Mouse (Mus musculus) olfactory bulb, adult 2 months (tissue): Measurements from ENCODE around the gene Gcnt7. TPM values are rescaled to one million over a fixed set of nuclear protein-coding genes. Genes with fewer than 3 reads are reported as not detected.

Source experiments
- H3K27ac ChIP-seq: fragments of 200-500 bp; 2 replicates; pipeline ENCODE4 v1.5.1; 2012; ENCODE audit warnings: low read depth, low read length; ENCODE audit not compliant: insufficient read depth
- H3K4me1 ChIP-seq: fragments of 200-500 bp; 2 replicates; pipeline ENCODE4 v1.6.1; 2012; ENCODE audit warnings: low read length; ENCODE audit not compliant: control insufficient read depth, insufficient read depth
- H3K4me3 ChIP-seq: fragments of 200-500 bp; 2 replicates; pipeline ENCODE4 v1.5.1; 2012; ENCODE audit warnings: mild to moderate bottlenecking, low read depth, low read length, moderate library complexity; ENCODE audit not compliant: insufficient read depth
- CTCF ChIP-seq: fragments of 200-500 bp; IDR thresholded peaks from 2 replicates; pipeline ENCODE4 v1.5.1; 2012; ENCODE audit warnings: low read depth, mild to moderate bottlenecking, low read length, moderate library complexity; ENCODE audit not compliant: insufficient read depth
- POLR2A ChIP-seq: fragments of 200-500 bp; IDR thresholded peaks from 2 replicates; pipeline ENCODE4 v1.6.1; 2012; ENCODE audit warnings: mild to moderate bottlenecking, low read depth, low read length, moderate library complexity; ENCODE audit not compliant: insufficient read depth
- WGBS: fragments of 180-500 bp; shearing (Covaris S2); methylation state at CpG from one replicate; pipeline ENCODE4 v1.1.7; 2018; 5-methylcytosine and 5-hydroxymethylcytosine counted together
- polyA plus RNA-seq: library from polyadenylated mRNA; stranded (reverse); fragments of >200 nt; gene quantifications from 2 replicates; pipeline ENCODE4 v1.2.4, GENCODE M21; 2012; ENCODE audit warnings: low replicate concordance; ENCODE audit not compliant: missing spikeins, insufficient read depth, insufficient read length

The Gcnt7 gene
- not detected in 2 replicates for polyA plus RNA-seq

DNA sequence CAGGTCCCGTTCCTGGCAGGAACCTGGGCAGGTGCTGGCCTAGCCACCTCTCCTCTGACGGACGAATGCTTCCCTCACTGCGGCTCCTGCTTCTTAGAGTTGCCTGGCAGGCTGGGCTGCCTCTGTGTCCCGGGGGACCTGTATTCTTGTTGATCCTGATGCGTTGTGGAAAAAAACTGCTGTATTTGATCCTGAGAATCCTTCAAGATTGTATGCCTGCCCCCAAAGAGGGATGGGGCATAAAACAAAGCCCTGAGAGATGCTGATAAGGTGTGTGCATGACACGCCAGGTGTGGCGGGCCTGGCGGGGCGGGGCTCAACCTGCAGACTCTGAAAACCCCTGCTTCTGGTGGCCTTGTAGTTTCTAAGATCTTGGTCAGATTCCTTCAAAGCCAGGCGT lies at the start of gene Gcnt7:
Gene Gcnt7 (minus strand): TSS at position 101 of the 400 bp plus-strand sequence.
- 86% methylated on average over 11 of the region's 11 CpGs for WGBS
- TF ChIP-seq CTCF = no peak
- no peak for TF ChIP-seq POLR2A
- H3K4me1 ChIP-seq = no peaks in the 10 kb centered on the region
- H3K4me3 ChIP-seq = no peak within 1 kb of the TSS
- H3K27ac ChIP-seq = no peak within 1 kb of the TSS

DNA sequence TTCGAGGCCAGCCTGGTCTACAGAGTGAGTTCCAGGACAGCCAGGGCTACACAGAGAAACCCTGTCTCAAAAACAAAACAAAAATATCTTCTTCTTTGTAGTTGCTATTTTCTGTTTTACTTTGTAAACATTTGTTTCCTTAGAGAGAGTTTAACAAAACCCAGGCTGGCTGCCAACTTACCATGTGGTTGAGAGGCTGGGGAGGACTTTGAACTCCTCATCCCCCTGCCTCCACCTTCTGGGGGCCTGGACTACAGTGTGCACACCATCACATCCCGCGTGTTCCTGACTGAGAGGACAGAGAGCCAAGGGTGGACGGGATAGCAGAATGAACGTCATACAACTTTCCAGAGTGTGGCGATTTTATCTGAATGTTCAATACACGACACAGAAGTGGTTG lies 47.7 kb upstream of the Gcnt7 start:
- 89% methylated on average over 7 of the region's 7 CpGs for WGBS
- TF ChIP-seq CTCF (no peak), POLR2A (no peak)
- H3K4me3 ChIP-seq = no peak overlapping the region
- no peaks in the 10 kb centered on the region for H3K4me1 ChIP-seq
- H3K27ac ChIP-seq = no peak overlapping the region

DNA sequence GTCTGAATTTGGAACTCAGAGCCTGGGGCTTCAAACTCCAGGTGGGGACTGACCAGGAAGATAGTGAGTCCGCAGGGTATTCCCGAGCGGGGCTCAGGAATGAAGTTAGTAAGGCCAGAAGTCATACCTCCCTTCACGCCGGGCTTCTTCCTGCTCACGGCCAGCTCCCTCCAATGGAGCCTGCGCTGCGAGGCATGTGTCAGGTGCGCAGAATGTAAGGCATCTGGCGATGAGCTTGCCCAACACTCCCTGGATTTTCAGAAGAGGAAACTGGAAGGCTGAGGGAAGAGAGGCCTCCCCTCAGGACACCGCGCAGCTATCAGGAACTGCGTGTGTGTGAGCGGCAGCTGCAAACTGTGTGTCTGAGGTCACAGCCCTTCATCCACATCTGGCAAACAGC lies 43.8 kb upstream of the Gcnt7 start:
- 86% methylated on average over 14 of the region's 14 CpGs for WGBS
- TF ChIP-seq CTCF (no peak), POLR2A (no peak)

DNA sequence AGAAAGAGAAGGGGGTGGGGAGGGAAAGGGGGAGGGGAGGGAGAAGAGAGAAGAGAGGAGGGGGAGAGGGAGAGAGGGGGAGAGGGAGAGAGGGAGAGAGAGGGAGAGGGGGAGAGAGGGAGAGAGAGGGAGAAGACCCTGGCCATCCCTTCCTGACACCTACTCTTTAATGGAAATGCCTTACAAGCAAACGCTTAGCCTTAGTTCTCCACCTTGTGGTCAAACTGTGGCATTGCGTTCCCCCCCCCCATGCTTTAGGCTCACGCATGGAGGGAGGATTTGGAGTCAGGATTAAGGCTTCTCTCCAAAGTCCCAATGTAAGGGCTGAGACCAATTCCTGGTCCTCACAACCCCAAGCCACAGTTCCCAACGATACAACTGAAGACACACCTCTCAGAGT lies 42.9 kb upstream of the Gcnt7 start:
- 8% methylated on average over 4 of the region's 4 CpGs for WGBS
- TF ChIP-seq CTCF (peak; percentile 34; the same call in 1 of the 2 replicates), POLR2A (no peak)
- H3K27ac ChIP-seq = no peak overlapping the region

More for the DNA sequence above, 43.8 kb upstream of the Gcnt7 start:
- Histone ChIP-seq H3K4me3 (no peak overlapping the region), H3K4me1 (no peaks in the 10 kb centered on the region), H3K27ac (no peak overlapping the region)

DNA sequence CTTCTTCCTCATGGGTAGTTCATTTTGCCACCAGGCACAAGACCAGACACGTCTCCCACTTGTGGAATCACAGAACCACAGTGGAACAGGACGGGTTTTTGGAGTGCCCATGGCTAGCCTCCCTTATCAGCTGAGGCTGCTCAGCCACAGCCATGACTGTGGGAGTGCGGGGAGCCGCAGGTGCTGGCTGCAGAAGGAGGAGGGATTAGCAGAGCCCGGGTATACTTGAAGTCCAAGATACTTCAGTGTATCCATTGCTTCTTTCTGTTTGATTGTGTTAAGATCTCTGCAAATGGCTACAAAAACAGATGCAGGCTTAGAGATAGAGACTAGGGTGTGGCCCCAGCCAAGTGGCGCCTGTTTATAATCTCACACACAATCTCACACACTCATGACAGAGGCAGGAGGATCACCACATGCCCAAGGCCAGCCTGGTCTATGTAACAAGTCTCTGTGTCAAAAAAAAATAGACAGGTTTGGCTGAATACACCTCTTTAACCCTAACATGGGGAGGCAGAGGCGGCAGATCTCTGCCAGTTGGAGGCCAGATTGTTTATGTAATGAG lies 42.4 kb upstream of the Gcnt7 start:
- 70% methylated on average over 7 of the region's 7 CpGs for WGBS
- H3K4me1 ChIP-seq = no peaks in the 10 kb centered on the region
- TF ChIP-seq CTCF = no peak
- no peak for TF ChIP-seq POLR2A
- H3K27ac ChIP-seq = no peak overlapping the region
- H3K4me3 ChIP-seq = no peak overlapping the region

More for the DNA sequence above, 42.9 kb upstream of the Gcnt7 start:
- H3K4me3 ChIP-seq = no peak overlapping the region
- H3K4me1 ChIP-seq = no peaks in the 10 kb centered on the region

DNA sequence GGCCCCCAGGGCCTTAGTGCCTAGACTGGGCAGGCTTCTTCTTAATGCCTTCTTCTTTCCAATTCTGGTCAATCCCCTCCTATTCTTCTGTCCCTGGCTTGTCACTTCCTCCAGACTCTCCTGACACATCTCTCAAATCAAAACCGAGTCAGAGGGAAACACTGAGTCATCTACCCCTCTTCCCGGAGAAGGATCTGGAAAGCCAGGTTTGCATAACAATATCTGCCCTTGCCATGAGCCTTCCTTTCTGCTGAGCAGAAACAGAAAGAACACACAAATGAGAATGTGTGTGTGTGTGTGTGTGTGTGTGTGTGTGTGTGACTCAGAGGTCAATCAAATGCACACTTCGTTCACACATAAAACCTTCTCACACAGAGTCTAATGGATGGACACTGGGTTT lies 40.4 kb upstream of the Gcnt7 start:
- no peak overlapping the region for H3K27ac ChIP-seq
- no peaks in the 10 kb centered on the region for H3K4me1 ChIP-seq
- no peak for TF ChIP-seq CTCF
- TF ChIP-seq POLR2A = no peak
- WGBS = 43% methylated on average over 3 of the region's 3 CpGs
- no peak overlapping the region for H3K4me3 ChIP-seq

DNA sequence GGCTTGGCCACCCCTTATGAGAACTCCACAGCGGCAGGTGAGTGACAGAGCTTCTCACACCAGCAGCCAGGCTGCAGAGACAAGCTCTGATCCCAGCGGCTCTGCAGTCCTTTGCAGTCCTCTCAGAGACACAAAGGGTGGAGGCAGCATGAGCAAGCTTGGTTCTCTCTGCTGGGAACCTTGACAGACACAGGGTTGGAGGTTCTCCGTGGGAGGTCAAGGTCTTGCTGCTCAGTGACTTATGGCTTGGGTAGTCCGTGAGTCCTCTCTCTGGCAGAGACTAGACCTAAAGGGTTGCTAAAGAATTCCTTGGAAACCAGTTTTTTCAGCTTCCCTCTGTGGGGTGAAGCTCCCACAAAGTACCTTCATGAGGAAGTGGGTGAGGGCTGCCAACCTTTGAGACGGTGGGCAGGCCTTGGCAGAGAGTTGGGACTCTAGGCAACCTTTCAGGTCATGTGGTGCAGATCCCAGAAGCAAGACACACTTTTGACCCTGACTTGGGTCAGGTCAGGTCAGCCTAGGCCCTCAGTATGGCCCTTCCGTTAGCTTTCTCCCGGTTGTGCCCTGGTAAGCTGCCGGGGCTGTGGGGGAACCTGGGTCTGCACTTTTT lies 38.4 kb upstream of the Gcnt7 start:
- 87% methylated on average over 8 of the region's 8 CpGs for WGBS
- H3K4me1 ChIP-seq = no peaks in the 10 kb centered on the region
- H3K4me3 ChIP-seq = no peak overlapping the region
- TF ChIP-seq POLR2A (no peak), CTCF (no peak)
- H3K27ac ChIP-seq = no peak overlapping the region

DNA sequence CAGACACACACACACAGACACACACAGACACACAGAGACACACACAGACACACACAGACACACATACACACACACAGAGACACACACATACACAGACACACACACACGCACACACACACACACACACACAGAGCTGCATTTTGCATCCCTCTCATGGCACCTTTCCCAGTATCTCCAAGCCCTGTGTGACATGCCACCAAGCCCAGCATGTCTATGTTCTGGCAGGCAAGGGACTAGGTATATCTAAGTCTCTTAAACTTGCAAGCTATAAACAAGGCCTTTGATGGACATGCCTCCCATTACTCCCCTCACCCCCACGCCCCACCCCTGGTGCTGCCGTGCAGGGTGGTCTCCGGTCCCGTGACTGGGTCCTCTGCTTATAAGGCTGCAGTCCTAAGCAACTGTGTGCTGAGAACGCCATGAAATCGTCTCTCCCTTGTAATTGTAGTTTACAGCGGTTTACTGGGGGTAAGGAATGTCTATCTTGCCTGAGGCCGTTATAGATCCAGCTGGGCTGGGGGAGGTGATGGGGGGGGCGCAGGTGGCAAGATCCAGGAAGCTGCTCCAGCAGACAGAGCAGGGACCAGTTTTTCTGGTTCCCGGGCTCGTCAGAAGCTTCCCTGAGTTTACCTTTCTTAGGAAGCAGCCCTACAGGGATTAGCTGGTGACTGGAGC lies 26.4 kb upstream of the Gcnt7 start:
- Histone ChIP-seq H3K27ac (no peak overlapping the region), H3K4me3 (no peak overlapping the region), H3K4me1 (0 out of 2 replicates have a peak, but pooled peaks cover 3% of the 10 kb centered on the region)
- 38% methylated on average over 12 of the region's 12 CpGs for WGBS
- TF ChIP-seq POLR2A (no peak), CTCF (no peak)

DNA sequence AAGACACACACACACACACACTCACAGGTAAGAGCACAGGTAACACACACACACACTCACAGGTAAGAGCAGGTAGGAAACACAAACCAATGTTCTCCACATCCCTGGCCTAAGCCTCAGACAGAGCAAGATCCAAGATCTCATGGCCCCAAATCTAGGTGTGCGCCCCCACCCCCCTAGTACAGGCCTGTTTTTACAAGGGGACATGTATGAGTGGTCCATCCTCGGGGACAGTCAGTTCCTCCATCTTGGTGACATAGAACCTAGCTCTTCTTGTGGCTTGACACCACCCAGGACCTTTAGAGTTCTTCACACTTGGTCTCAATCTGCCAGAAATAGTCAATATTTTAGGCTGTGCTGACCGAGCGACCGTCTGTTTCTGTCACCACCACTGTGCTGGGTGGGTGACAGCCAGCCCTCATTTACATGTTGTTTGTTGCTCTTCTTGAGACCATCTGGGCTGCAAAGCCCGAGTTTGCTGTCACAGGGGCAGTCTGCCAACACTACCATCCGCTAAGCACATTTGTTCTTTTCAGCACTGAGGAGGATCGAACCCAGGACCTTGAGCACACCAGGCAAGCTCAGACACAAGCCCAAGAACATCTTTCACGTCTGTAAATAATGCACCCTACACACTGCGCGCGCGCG lies 25.5 kb upstream of the Gcnt7 start:
- H3K27ac ChIP-seq = no peak overlapping the region
- WGBS = 78% methylated on average over 14 of the region's 14 CpGs
- no peak overlapping the region for H3K4me3 ChIP-seq
- TF ChIP-seq POLR2A = no peak
- no peak for TF ChIP-seq CTCF
- 0 out of 2 replicates have a peak, but pooled peaks cover 3% of the 10 kb centered on the region for H3K4me1 ChIP-seq
